Mouse (Mus musculus) E14TG2a.4 (cell line): ENCODE data around the gene Gpr21.

Source experiments
- CTCF ChIP-seq: conservative IDR thresholded peaks from 2 replicates; pipeline ENCODE4 v1.5.1; 2014; ENCODE audit warnings: low read length
- NANOG ChIP-seq: IDR thresholded peaks from 2 replicates; pipeline ENCODE4 v1.6.1; 2014; ENCODE audit warnings: borderline replicate concordance, low read length, mixed read lengths
- POU5F1 ChIP-seq: IDR thresholded peaks from 2 replicates; pipeline ENCODE4 v1.6.1; 2014; ENCODE audit warnings: low read length, borderline replicate concordance

GRCm38 (mm10) chr2:37497321-37497720, 18.8 kb upstream of the Gpr21 start:
- TF ChIP-seq CTCF (no peak), POU5F1 (no peak), NANOG (no peak)
